Mouse (Mus musculus) CD4-positive helper T cell, adult 2 months (primary cell): ENCODE results near the gene Armc12.

ENCODE experiments used
- DNase-seq: peaks from one replicate; pipeline ENCODE4 v3.0.0-alpha.2; 2012; ENCODE audit warnings: low read depth, missing footprints, low spot score

Armc12 gene

GRCm38 (mm10) chr17:28588591-28588990 is 58.0 kb downstream of the Armc12 start:
- DNase-seq, result no peak
